Mouse (Mus musculus): ENCODE measurements around the gene Chpf2. TPM values are rescaled to one million over a fixed set of nuclear protein-coding genes. Genes with fewer than 3 reads are reported as not detected.
"Not testable (repeated sequence)": the region's sequence is repeated elsewhere in the genome, so short reads cannot be mapped to it uniquely, and the experiment has no call there.

Gene Chpf2
- polyA plus RNA-seq, 1 experiment, result not detected

GRCm38 (mm10) chr5:24553621-24554244 lies 32.8 kb upstream of the Chpf2 start:
- Histone ChIP-seq H3K27ac (ENCODE audit: insufficient read depth, low read depth, low read length) (no peak overlapping the region), H3K4me3 (ENCODE audit: insufficient read depth, low read depth, low read length) (no peak overlapping the region), H3K4me1 (ENCODE audit: control insufficient read depth, insufficient read depth, low read length) (peaks cover 12% of the 10 kb centered on the region)
- TF ChIP-seq POLR2A (IDR thresholded peaks at IDR 0.05; ENCODE audit: insufficient read depth, low read depth, low read length), result no peak
- TF ChIP-seq CTCF (IDR thresholded peaks at IDR 0.05; ENCODE audit: insufficient read depth, low read depth, low read length), result no peak
- 81% methylated on average over 5 of the region's 5 CpGs for WGBS

GRCm38 (mm10) chr5:24555335-24555734 lies 31.2 kb upstream of the Chpf2 start:
- WGBS, result 98% methylated on average over 7 of the region's 7 CpGs
- H3K27ac ChIP-seq (ENCODE audit: insufficient read depth, low read depth, low read length); H3K4me1 ChIP-seq (ENCODE audit: control insufficient read depth, insufficient read depth, low read length); H3K4me3 ChIP-seq (ENCODE audit: insufficient read depth, low read depth, low read length): not testable (repeated sequence)

GRCm38 (mm10) chr5:24556709-24557108 lies 29.8 kb upstream of the Chpf2 start, which contains the start of gene 4931409K22Rik:
Gene 4931409K22Rik, minus strand, starts transcription at chr5:24556809.
- Histone ChIP-seq H3K4me1 (ENCODE audit: control insufficient read depth, insufficient read depth, low read length) (no peaks in the 10 kb centered on the region), H3K4me3 (ENCODE audit: insufficient read depth, low read depth, low read length) (no peak within 1 kb of the TSS), H3K27ac (ENCODE audit: insufficient read depth, low read depth, low read length) (no peak within 1 kb of the TSS)
- TF ChIP-seq POLR2A (IDR thresholded peaks at IDR 0.05; ENCODE audit: insufficient read depth, low read depth, low read length) (no peak), CTCF (IDR thresholded peaks at IDR 0.05; ENCODE audit: insufficient read depth, low read depth, low read length) (no peak)
- 86% methylated on average over 2 of the region's 2 CpGs for WGBS

- WGBS, result 88% methylated on average over 1 of the region's 1 CpGs
- TF ChIP-seq POLR2A (IDR thresholded peaks at IDR 0.05; ENCODE audit: insufficient read depth, low read depth, low read length) (no peak), CTCF (IDR thresholded peaks at IDR 0.05; ENCODE audit: insufficient read depth, low read depth, low read length) (no peak)
- peaks cover 3% of the 10 kb centered on the region for H3K4me1 ChIP-seq (ENCODE audit: control insufficient read depth, insufficient read depth, low read length)
- H3K27ac ChIP-seq (ENCODE audit: insufficient read depth, low read depth, low read length), result no peak overlapping the region
- H3K4me3 ChIP-seq (ENCODE audit: insufficient read depth, low read depth, low read length), result no peak overlapping the region
These were observed 10.6 kb upstream of the Chpf2 start for GRCm38 (mm10) chr5:24575948-24576347.

GRCm38 (mm10) chr5:24576801-24577182 lies 9.7 kb upstream of the Chpf2 start:
- Histone ChIP-seq H3K4me3 (ENCODE audit: insufficient read depth, low read depth, low read length) (peak overlapping the region; percentile 87), H3K27ac (ENCODE audit: insufficient read depth, low read depth, low read length) (no peak overlapping the region; the same call in 1 of the 2 replicates), H3K4me1 (ENCODE audit: control insufficient read depth, insufficient read depth, low read length) (peaks cover 3% of the 10 kb centered on the region)
- under 1% methylated on average over 32 of the region's 32 CpGs for WGBS
- TF ChIP-seq CTCF (IDR thresholded peaks at IDR 0.05; ENCODE audit: insufficient read depth, low read depth, low read length), result no peak
- TF ChIP-seq POLR2A (IDR thresholded peaks at IDR 0.05; ENCODE audit: insufficient read depth, low read depth, low read length), result no peak

GRCm38 (mm10) chr5:24577183-24577929 lies 9.2 kb upstream of the Chpf2 start, which contains the start of gene Abcf2:
Gene Abcf2, minus strand, starts transcription at chr5:24577467.
- H3K4me3 ChIP-seq (ENCODE audit: insufficient read depth, low read depth, low read length), result peak within 1 kb of the TSS; percentile 87
- peaks cover 3% of the 10 kb centered on the region for H3K4me1 ChIP-seq (ENCODE audit: control insufficient read depth, insufficient read depth, low read length)
- H3K27ac ChIP-seq (ENCODE audit: insufficient read depth, low read depth, low read length), result peak within 1 kb of the TSS; percentile 4; the same call in 1 of the 2 replicates
- TF ChIP-seq CTCF (IDR thresholded peaks at IDR 0.05; ENCODE audit: insufficient read depth, low read depth, low read length) (no peak), POLR2A (IDR thresholded peaks at IDR 0.05; ENCODE audit: insufficient read depth, low read depth, low read length) (peak; percentile 87)
- under 1% methylated on average over 48 of the region's 48 CpGs for WGBS

GRCm38 (mm10) chr5:24578109-24578963 lies 8.2 kb upstream of the Chpf2 start:
- Histone ChIP-seq H3K4me3 (ENCODE audit: insufficient read depth, low read depth, low read length) (no peak overlapping the region), H3K27ac (ENCODE audit: insufficient read depth, low read depth, low read length) (no peak overlapping the region), H3K4me1 (ENCODE audit: control insufficient read depth, insufficient read depth, low read length) (peaks cover 3% of the 10 kb centered on the region)
- TF ChIP-seq CTCF (IDR thresholded peaks at IDR 0.05; ENCODE audit: insufficient read depth, low read depth, low read length) (no peak), POLR2A (IDR thresholded peaks at IDR 0.05; ENCODE audit: insufficient read depth, low read depth, low read length) (no peak)
- WGBS, result 65% methylated on average over 6 of the region's 6 CpGs

GRCm38 (mm10) chr5:24586106-24586505 lies 435 bp upstream of the Chpf2 start:
- WGBS, result 5% methylated on average over 8 of the region's 8 CpGs
- TF ChIP-seq POLR2A (IDR thresholded peaks at IDR 0.05; ENCODE audit: insufficient read depth, low read depth, low read length), result no peak
- TF ChIP-seq CTCF (IDR thresholded peaks at IDR 0.05; ENCODE audit: insufficient read depth, low read depth, low read length), result no peak
- no peak overlapping the region for H3K27ac ChIP-seq (ENCODE audit: insufficient read depth, low read depth, low read length)

GRCm38 (mm10) chr5:24587200-24587577 lies 648 bp downstream of the Chpf2 start:
- H3K27ac ChIP-seq (ENCODE audit: insufficient read depth, low read depth, low read length), result peak overlapping the region; percentile 90
- TF ChIP-seq CTCF (IDR thresholded peaks at IDR 0.05; ENCODE audit: insufficient read depth, low read depth, low read length) (no peak), POLR2A (IDR thresholded peaks at IDR 0.05; ENCODE audit: insufficient read depth, low read depth, low read length) (no peak)
- WGBS, result 7% methylated on average over 4 of the region's 4 CpGs
- peak overlapping the region; percentile 88 for H3K4me3 ChIP-seq (ENCODE audit: insufficient read depth, low read depth, low read length)
- H3K4me1 ChIP-seq (ENCODE audit: control insufficient read depth, insufficient read depth, low read length), result peaks cover 35% of the 10 kb centered on the region

More at GRCm38 (mm10) chr5:24586106-24586505, 435 bp upstream of the Chpf2 start:
- Histone ChIP-seq H3K4me3 (ENCODE audit: insufficient read depth, low read depth, low read length) (peak overlapping the region; percentile 88), H3K4me1 (ENCODE audit: control insufficient read depth, insufficient read depth, low read length) (peaks cover 24% of the 10 kb centered on the region)

Measured in olfactory bulb, adult 2 months (tissue).